Mouse (Mus musculus): ENCODE results near the gene Pde8a. TPM values are rescaled to one million over a fixed set of nuclear protein-coding genes. Genes with fewer than 3 reads are reported as not detected.

The Pde8a gene
- total and polyA plus RNA-seq, 2 experiments from 2014 or later = 1.8 to 3.9 TPM

DNA sequence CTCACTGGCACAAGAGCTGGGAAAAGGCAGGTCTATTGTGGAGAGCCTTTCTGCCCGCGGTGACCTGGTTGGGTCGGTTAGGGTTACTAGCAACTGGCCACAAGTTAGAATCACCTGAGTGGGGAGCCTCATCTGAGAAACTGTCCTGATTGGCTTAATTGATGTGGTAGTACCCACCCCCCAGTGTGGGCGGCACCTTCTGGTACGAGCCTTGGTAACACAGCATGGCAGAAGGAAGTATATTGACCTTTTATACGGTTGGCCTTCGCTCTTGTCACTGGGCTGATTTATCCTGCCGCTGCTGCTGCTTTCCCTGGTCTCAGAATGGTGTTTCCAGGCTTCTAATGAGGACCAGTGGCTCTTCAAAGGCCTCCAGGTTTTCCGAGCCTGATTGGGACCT, 24.2 kb upstream of the Pde8a start:
- no peak for ATAC-seq (ENCODE audit: low FRiP score)
- no peaks in the 10 kb centered on the region for H3K27me3 ChIP-seq (ENCODE audit: insufficient read depth, low read length)
- WGBS = 81% methylated on average over 9 of the region's 9 CpGs

DNA sequence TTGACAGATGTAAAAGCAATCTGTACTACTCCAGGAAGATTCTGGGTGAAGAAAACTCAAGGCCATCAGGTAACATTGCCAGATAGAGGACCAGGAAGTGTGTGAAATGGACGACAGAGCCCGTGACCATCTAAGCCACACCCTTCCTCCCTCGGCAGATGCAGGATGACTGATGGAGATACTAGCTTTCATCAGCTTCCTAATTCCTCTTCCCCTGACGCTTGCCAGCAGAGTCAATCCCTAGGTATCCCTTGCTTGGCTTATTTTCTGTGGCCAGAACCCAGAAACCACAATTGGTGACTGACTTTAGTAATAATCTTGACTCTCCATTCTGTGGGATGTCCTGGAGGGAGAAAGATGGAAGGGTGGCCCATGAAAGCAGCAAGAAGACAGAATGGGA, 17.9 kb upstream of the Pde8a start:
- no peak for TF ChIP-seq CTCF (IDR thresholded peaks at IDR 0.05)

More for the DNA sequence above, 24.2 kb upstream of the Pde8a start:
- no peaks in the 10 kb centered on the region for H3K9me3 ChIP-seq (ENCODE audit: low read length)
- no peak overlapping the region for H3K9ac ChIP-seq (replicated peaks; ENCODE audit: low read length, poor library complexity, severe bottlenecking)
- no peaks in the 10 kb centered on the region for H3K36me3 ChIP-seq (ENCODE audit: insufficient read depth, low read length)
- DNase-seq (ENCODE audit: low spot score) = no peak
- TF ChIP-seq CTCF (IDR thresholded peaks at IDR 0.05) = no peak
- H3K27ac ChIP-seq (ENCODE audit: low read depth, low read length) = no peak overlapping the region
- H3K4me1 ChIP-seq (ENCODE audit: insufficient read depth, low read length) = no peaks in the 10 kb centered on the region
- no peak overlapping the region for H3K4me2 ChIP-seq (ENCODE audit: low read depth, low read length, poor library complexity, severe bottlenecking)
- H3K4me3 ChIP-seq (ENCODE audit: low read depth, low read length) = no peak overlapping the region

DNA sequence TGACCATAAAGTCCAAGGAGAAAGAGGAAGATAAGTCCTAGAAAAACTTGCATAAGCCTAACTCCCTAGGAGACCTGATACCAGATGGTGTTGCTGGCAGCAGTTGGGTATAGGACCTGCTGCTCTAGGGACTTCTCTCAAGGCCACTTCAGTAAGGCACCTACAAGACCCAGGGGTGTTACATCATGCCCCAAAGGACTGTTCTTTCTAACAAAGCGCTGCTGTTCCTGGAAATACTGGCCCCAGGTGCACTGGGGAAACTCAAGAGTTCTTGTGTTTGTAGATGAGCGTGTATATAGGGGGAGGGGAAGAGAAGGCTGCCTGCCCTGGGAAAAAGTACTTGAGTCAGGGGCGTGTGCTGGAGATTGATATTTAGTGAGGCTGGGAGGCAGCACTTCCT, 16.6 kb upstream of the Pde8a start:
- no peak overlapping the region for H3K9ac ChIP-seq (replicated peaks; ENCODE audit: low read length, poor library complexity, severe bottlenecking)

More for the DNA sequence above, 17.9 kb upstream of the Pde8a start:
- Histone ChIP-seq H3K9ac (replicated peaks; ENCODE audit: low read length, poor library complexity, severe bottlenecking) (no peak overlapping the region), H3K9me3 (ENCODE audit: low read length) (no peaks in the 10 kb centered on the region), H3K4me1 (ENCODE audit: insufficient read depth, low read length) (no peaks in the 10 kb centered on the region), H3K4me2 (ENCODE audit: low read depth, low read length, poor library complexity, severe bottlenecking) (no peak overlapping the region), H3K27me3 (ENCODE audit: insufficient read depth, low read length) (no peaks in the 10 kb centered on the region), H3K4me3 (ENCODE audit: low read depth, low read length) (no peak overlapping the region), H3K36me3 (ENCODE audit: insufficient read depth, low read length) (no peaks in the 10 kb centered on the region), H3K27ac (ENCODE audit: low read depth, low read length) (no peak overlapping the region)
- DNase-seq (ENCODE audit: low spot score) = no peak
- ATAC-seq (ENCODE audit: low FRiP score) = no peak
- WGBS = 78% methylated on average over 4 of the region's 4 CpGs

DNA sequence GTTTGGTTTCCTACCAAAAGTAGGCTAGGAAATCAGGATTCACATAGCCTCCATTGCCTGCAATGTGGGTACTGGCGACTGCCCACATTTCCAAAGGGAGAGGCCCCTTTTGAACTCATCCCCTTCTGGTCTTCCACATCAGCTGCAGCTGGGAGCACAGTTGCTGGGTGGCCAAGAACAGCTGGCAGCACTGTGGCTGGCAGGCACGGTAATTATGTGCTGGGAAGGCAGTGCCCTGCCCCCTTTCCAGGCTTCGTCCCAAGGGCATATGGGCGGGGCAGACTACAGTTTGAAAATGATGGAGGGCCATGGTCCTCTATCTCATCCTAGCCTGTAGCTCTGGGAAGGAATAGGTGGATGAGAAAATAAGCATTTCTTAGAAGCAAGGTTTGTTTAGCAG, 14.9 kb upstream of the Pde8a start:
- WGBS = 45% methylated on average over 4 of the region's 4 CpGs
- H3K4me2 ChIP-seq (ENCODE audit: low read depth, low read length, poor library complexity, severe bottlenecking) = no peak overlapping the region
- DNase-seq (ENCODE audit: low spot score) = no peak

More for the DNA sequence above, 16.6 kb upstream of the Pde8a start:
- no peak overlapping the region for H3K4me2 ChIP-seq (ENCODE audit: low read depth, low read length, poor library complexity, severe bottlenecking)
- TF ChIP-seq CTCF (IDR thresholded peaks at IDR 0.05) = no peak
- WGBS = 77% methylated on average over 3 of the region's 3 CpGs
- DNase-seq (ENCODE audit: low spot score) (no peak), ATAC-seq (ENCODE audit: low FRiP score) (no peak)
- H3K4me1 ChIP-seq (ENCODE audit: insufficient read depth, low read length) = no peaks in the 10 kb centered on the region
- no peak overlapping the region for H3K27ac ChIP-seq (ENCODE audit: low read depth, low read length)
- no peaks in the 10 kb centered on the region for H3K27me3 ChIP-seq (ENCODE audit: insufficient read depth, low read length)
- no peaks in the 10 kb centered on the region for H3K9me3 ChIP-seq (ENCODE audit: low read length)
- no peaks in the 10 kb centered on the region for H3K36me3 ChIP-seq (ENCODE audit: insufficient read depth, low read length)
- no peak overlapping the region for H3K4me3 ChIP-seq (ENCODE audit: low read depth, low read length)

DNA sequence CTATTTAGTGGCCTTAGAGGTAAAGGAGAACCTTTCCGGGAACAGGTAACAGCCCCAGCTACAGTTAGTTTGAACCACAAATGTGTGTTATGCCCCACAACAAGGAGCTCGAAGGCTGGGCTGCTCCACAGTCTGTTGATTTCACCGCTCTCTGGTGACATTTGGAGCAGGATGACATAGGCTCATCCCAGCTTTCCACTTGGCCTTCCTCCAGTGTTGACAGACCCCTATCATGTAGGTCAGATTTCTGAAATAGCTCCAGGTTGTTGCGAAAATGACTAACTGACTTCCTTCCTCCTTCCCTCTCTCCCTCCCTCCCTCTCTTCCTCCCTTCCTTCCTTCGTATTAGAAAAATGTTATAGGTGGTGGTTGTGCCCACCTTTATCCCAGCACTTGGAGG, 14.3 kb upstream of the Pde8a start:
- WGBS = 76% methylated on average over 5 of the region's 5 CpGs
- H3K27me3 ChIP-seq (ENCODE audit: insufficient read depth, low read length) = no peaks in the 10 kb centered on the region
- no peak overlapping the region for H3K9ac ChIP-seq (replicated peaks; ENCODE audit: low read length, poor library complexity, severe bottlenecking)
- TF ChIP-seq CTCF (IDR thresholded peaks at IDR 0.05) = no peak
- no peak for DNase-seq (ENCODE audit: low spot score)
- H3K9me3 ChIP-seq (ENCODE audit: low read length) = no peaks in the 10 kb centered on the region
- H3K4me3 ChIP-seq (ENCODE audit: low read depth, low read length) = no peak overlapping the region
- H3K4me2 ChIP-seq (ENCODE audit: low read depth, low read length, poor library complexity, severe bottlenecking) = no peak overlapping the region
- no peaks in the 10 kb centered on the region for H3K36me3 ChIP-seq (ENCODE audit: insufficient read depth, low read length)
- no peaks in the 10 kb centered on the region for H3K4me1 ChIP-seq (ENCODE audit: insufficient read depth, low read length)
- H3K27ac ChIP-seq (ENCODE audit: low read depth, low read length) = no peak overlapping the region
- no peak for ATAC-seq (ENCODE audit: low FRiP score)

More for the DNA sequence above, 14.9 kb upstream of the Pde8a start:
- Histone ChIP-seq H3K36me3 (ENCODE audit: insufficient read depth, low read length) (no peaks in the 10 kb centered on the region), H3K27ac (ENCODE audit: low read depth, low read length) (no peak overlapping the region), H3K4me3 (ENCODE audit: low read depth, low read length) (no peak overlapping the region), H3K9ac (replicated peaks; ENCODE audit: low read length, poor library complexity, severe bottlenecking) (no peak overlapping the region), H3K4me1 (ENCODE audit: insufficient read depth, low read length) (no peaks in the 10 kb centered on the region), H3K27me3 (ENCODE audit: insufficient read depth, low read length) (no peaks in the 10 kb centered on the region), H3K9me3 (ENCODE audit: low read length) (no peaks in the 10 kb centered on the region)
- ATAC-seq (ENCODE audit: low FRiP score) = no peak
- no peak for TF ChIP-seq CTCF (IDR thresholded peaks at IDR 0.05)

DNA sequence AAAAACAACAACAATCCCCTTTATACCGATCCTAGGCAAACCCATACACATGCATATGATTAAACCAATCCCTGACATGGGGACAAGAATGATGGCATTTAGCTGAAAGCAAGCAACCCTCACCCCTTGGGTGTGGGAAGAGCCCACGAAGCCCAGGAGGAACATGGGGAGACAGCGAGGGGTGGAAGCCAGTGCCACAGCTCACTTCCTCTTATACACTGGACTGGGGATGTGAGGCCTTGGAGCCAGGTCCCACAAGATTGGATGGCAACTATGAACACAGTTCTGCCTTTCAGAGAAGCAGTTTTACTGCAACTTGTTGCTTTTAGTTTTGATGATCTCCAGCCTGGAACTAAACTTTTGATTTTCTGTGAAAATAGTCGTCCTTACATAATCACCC, 13.6 kb upstream of the Pde8a start:
- WGBS = 74% methylated on average over 4 of the region's 4 CpGs
- H3K27me3 ChIP-seq (ENCODE audit: insufficient read depth, low read length) = no peaks in the 10 kb centered on the region
- DNase-seq (ENCODE audit: low spot score) = no peak

More for the DNA sequence above, 13.6 kb upstream of the Pde8a start:
- no peak overlapping the region for H3K4me2 ChIP-seq (ENCODE audit: low read depth, low read length, poor library complexity, severe bottlenecking)
- H3K9ac ChIP-seq (replicated peaks; ENCODE audit: low read length, poor library complexity, severe bottlenecking) = no peak overlapping the region
- no peak overlapping the region for H3K27ac ChIP-seq (ENCODE audit: low read depth, low read length)
- H3K4me3 ChIP-seq (ENCODE audit: low read depth, low read length) = no peak overlapping the region
- TF ChIP-seq CTCF (IDR thresholded peaks at IDR 0.05) = no peak
- H3K36me3 ChIP-seq (ENCODE audit: insufficient read depth, low read length) = no peaks in the 10 kb centered on the region
- no peaks in the 10 kb centered on the region for H3K4me1 ChIP-seq (ENCODE audit: insufficient read depth, low read length)
- no peak for ATAC-seq (ENCODE audit: low FRiP score)
- H3K9me3 ChIP-seq (ENCODE audit: low read length) = no peaks in the 10 kb centered on the region
